Mouse (Mus musculus) liver, embryonic 16.5 days (tissue): ENCODE measurements around the gene Sardh. TPM values are rescaled to one million over a fixed set of nuclear protein-coding genes. Genes with fewer than 3 reads are reported as not detected.
A peak's percentile ranks its signal among the peaks of the same experiment; 100 is the strongest.

Experiments
- ATAC-seq: fragments of 200-750 bp; cut with Nextera tagmentation; 2 replicates; pipeline ENCODE4 v1.8.0; 2017; ENCODE audit warnings: low read depth, mild to moderate bottlenecking, moderate number of reproducible peaks, moderate library complexity
- H3K27ac ChIP-seq: fragments of 300-500 bp; sonication (generic); 2 replicates; pipeline ENCODE4 v1.5.1; 2014; ENCODE audit warnings: mild to moderate bottlenecking, low read length
- H3K27me3 ChIP-seq: fragments of 300-500 bp; sonication (generic); 2 replicates; pipeline ENCODE4 v1.6.1; 2014; ENCODE audit warnings: low read depth, low read length, mixed read lengths; ENCODE audit not compliant: control insufficient read depth, insufficient read depth
- H3K36me3 ChIP-seq: fragments of 300-500 bp; sonication (generic); 2 replicates; pipeline ENCODE4 v1.6.1; 2014; ENCODE audit warnings: mild to moderate bottlenecking; ENCODE audit not compliant: control insufficient read depth, insufficient read depth
- H3K4me1 ChIP-seq: fragments of 300-500 bp; sonication (generic); 2 replicates; pipeline ENCODE4 v1.6.1; 2014; ENCODE audit warnings: low read depth, low read length, mixed read lengths; ENCODE audit not compliant: control insufficient read depth
- H3K4me2 ChIP-seq: fragments of 300-500 bp; sonication (generic); 2 replicates; pipeline ENCODE4 v1.6.1; 2014; ENCODE audit warnings: low read depth, low read length, mixed read lengths
- H3K4me3 ChIP-seq: fragments of 300-500 bp; sonication (generic); 2 replicates; pipeline ENCODE4 v1.5.1; 2014; ENCODE audit warnings: low read depth, mild to moderate bottlenecking, low read length
- H3K9ac ChIP-seq: fragments of 300-500 bp; sonication (generic); 2 replicates; pipeline ENCODE4 v1.6.1; 2014; ENCODE audit warnings: low read depth, low read length
- H3K9me3 ChIP-seq: fragments of 300-500 bp; sonication (generic); replicated peaks from 2 replicates; pipeline ENCODE4 v1.6.1; 2016; ENCODE audit warnings: low read length; ENCODE audit not compliant: control insufficient read depth
- WGBS: fragments of 180-500 bp; shearing (Covaris S2); extraction: QIAGEN DNeasy Blood & Tissue Kit; methylation state at CpG from one replicate; pipeline ENCODE4 v1.1.7; 2014; ENCODE audit not compliant: insufficient replicate concordance; 5-methylcytosine and 5-hydroxymethylcytosine counted together
- polyA plus RNA-seq: library from polyadenylated mRNA; unstranded; fragments of >200 nt; fragmentation: Nextera tagmentation; extraction: Ambion mirVana; gene quantifications from 2 replicates; pipeline ENCODE4 v1.2.1, GENCODE M21; 2015

The Sardh gene
- polyA plus RNA-seq, 1 experiment from 2014 or later = 78.4 TPM

DNA sequence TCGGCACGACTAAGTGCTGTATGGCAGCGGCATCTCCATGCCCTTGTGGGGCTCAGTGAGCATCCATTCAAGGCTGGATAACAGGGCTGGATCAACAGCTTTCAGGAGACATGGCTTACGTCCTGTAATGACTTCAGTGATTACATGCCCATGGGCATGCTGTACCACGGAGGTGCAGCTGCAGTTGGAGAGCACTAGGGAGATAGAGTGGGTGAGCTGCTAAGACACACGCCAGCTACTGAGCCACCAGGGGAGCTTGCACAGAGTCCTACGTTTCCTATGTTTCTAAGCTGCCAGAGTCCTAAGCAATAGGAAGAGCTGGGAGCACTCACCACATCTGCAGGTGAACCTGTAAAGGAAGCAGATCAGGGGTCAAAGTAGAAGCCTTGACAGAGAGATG lies 30.7 kb upstream of the Sardh start:
- Histone ChIP-seq H3K9me3 (no peaks in the 10 kb centered on the region), H3K4me3 (no peak overlapping the region), H3K4me1 (no peaks in the 10 kb centered on the region), H3K36me3 (peaks cover 12% of the 10 kb centered on the region), H3K9ac (no peak overlapping the region), H3K27me3 (no peaks in the 10 kb centered on the region), H3K4me2 (no peak overlapping the region), H3K27ac (no peak overlapping the region)
- ATAC-seq = no peak
- 75% methylated on average over 7 of the region's 7 CpGs for WGBS

DNA sequence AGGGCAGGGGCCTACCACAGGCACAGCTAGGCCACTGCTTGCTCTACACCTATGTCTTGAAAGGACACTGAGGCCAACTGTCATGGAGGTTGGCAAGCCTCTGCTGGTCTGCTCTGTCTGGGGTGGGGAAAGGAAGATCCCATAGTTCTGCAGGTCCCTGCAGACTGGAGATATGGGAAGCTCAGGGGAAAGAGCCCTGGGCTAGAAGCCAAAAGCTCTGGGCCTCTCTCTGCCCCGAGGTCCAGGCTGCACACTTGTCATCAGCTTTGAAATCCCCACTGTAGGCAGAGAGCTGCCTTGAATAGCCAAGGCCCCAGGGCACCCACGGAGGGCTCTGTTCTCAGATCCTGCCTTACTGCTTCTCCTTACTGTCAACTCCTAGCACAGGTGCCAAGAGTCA lies 20.2 kb upstream of the Sardh start:
- Histone ChIP-seq H3K9ac (no peak overlapping the region), H3K27ac (no peak overlapping the region), H3K36me3 (peaks cover 5% of the 10 kb centered on the region), H3K9me3 (no peaks in the 10 kb centered on the region), H3K4me1 (no peaks in the 10 kb centered on the region), H3K4me2 (no peak overlapping the region), H3K27me3 (no peaks in the 10 kb centered on the region), H3K4me3 (no peak overlapping the region)
- ATAC-seq = no peak
- 43% methylated on average over 2 of the region's 2 CpGs for WGBS

- H3K4me3 ChIP-seq = no peak overlapping the region
- H3K27ac ChIP-seq = no peak overlapping the region
- WGBS = 38% methylated on average over 3 of the region's 3 CpGs
- H3K9me3 ChIP-seq = no peaks in the 10 kb centered on the region
- H3K9ac ChIP-seq = no peak overlapping the region
- H3K27me3 ChIP-seq = no peaks in the 10 kb centered on the region
- H3K4me1 ChIP-seq = no peaks in the 10 kb centered on the region
- H3K4me2 ChIP-seq = no peak overlapping the region
- no peaks in the 10 kb centered on the region for H3K36me3 ChIP-seq
- ATAC-seq = no peak
These were observed 17.7 kb upstream of the Sardh start for GRCm38 (mm10) chr2:27265819-27266218.

DNA sequence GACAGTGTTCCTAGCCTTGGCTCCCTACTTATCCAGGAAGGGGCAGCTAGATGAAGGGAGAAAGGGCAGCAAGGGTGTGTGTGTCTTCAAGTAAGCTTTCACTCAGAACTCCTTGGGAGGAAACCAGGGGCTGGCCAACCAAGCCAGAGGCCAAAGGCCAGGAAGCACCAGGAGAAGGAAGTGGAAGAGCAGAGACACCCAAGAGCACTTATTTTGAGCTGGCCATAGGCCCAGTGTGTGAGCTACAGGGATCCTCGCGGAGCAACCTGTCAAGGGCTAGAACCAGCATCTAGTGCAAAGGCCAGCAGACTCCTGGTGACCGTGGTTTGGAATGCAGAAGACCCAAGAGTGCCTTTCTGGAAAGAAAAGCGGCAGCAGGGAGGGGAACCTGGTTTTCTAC lies 14.8 kb upstream of the Sardh start:
- Histone ChIP-seq H3K4me2 (no peak overlapping the region), H3K36me3 (no peaks in the 10 kb centered on the region), H3K4me3 (no peak overlapping the region), H3K4me1 (no peaks in the 10 kb centered on the region), H3K9me3 (no peaks in the 10 kb centered on the region), H3K27ac (no peak overlapping the region), H3K27me3 (no peaks in the 10 kb centered on the region), H3K9ac (no peak overlapping the region)
- no peak for ATAC-seq
- 68% methylated on average over 4 of the region's 4 CpGs for WGBS

DNA sequence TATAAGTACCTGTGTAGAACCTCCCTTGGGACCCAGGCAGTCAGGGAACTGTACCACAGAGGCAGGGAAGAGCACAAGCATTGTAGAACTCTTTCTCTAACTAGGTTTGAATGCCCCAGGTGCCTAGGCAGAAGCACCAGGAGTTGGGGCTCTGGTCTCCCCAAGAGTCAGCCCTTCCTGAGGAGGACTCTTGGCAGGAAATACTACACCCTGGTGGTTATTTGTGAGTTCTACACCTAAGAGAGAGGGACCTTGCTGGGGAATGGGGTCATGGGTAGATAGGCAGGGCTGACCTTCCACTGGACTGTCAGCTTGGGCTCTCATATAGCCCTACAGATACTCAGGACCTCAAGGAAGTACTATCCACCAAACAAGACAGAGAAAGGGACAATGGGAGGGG lies 3.3 kb upstream of the Sardh start:
- no peak overlapping the region for H3K4me2 ChIP-seq
- no peak for ATAC-seq

GRCm38 (mm10) chr2:27247487-27247863 lies 662 bp downstream of the Sardh start:
- Histone ChIP-seq H3K4me3 (no peak overlapping the region), H3K27ac (peak overlapping the region; percentile 90), H3K4me2 (peak overlapping the region; percentile 44; the same call in 1 of the 2 replicates), H3K4me1 (no peaks in the 10 kb centered on the region; the same call in 1 of the 2 replicates), H3K9me3 (no peaks in the 10 kb centered on the region), H3K36me3 (no peaks in the 10 kb centered on the region), H3K27me3 (no peaks in the 10 kb centered on the region), H3K9ac (peak overlapping the region; percentile 21; the same call in 1 of the 2 replicates)
- WGBS = 23% methylated on average over 2 of the region's 2 CpGs
- ATAC-seq = 0 out of 2 replicates have a peak, but pooled peaks have one; percentile 1

More for the DNA sequence above, 3.3 kb upstream of the Sardh start:
- no peaks in the 10 kb centered on the region for H3K36me3 ChIP-seq
- H3K27me3 ChIP-seq = no peaks in the 10 kb centered on the region
- H3K9me3 ChIP-seq = no peaks in the 10 kb centered on the region
- H3K9ac ChIP-seq = no peak overlapping the region
- H3K4me3 ChIP-seq = no peak overlapping the region
- no peak overlapping the region for H3K27ac ChIP-seq
- no peaks in the 10 kb centered on the region; the same call in 1 of the 2 replicates for H3K4me1 ChIP-seq

DNA sequence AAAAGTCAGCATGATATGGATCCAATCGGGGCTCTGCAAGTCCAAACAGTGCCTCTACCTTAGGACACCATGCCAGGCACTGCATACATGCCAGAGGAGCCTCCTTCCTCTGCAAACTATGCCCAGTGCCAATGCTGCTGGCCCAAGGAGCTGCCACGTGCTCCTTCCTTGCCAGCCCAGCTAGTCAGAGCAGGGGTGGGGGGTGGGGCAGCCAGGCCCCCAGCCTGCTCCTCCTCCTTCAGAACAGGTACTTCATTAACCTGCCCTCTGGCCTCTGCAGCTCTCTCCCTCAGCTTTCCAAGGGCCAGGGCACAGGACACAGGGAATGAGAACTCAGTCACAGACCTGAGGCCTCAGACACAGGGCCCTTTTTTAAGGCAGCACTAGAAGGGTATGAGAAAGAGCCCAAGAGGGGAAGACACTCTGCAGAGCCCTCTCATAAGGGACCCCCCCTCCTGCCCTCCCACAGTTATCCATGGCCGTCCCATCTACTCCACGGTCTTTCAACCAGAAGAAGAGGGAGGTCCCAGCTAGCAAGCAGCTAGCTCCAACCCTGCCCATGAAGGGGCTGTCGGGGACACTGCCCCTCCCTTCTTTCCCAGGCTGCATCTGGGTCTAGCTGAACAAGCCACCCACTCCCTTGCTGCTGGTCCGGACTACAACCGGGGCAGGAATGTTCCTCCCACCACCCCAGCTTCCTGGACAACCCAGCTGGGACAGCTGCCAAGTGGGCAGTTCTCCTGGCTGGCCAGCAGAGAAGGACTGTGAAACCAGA lies 1.2 kb downstream of the Sardh start:
- H3K27ac ChIP-seq = peak overlapping the region; percentile 90
- ATAC-seq = peak; percentile 87
- peak overlapping the region; percentile 42; the same call in 1 of the 2 replicates for H3K9ac ChIP-seq

GRCm38 (mm10) chr2:27245947-27246346 lies 2.2 kb downstream of the Sardh start:
- no peaks in the 10 kb centered on the region for H3K9me3 ChIP-seq
- no peaks in the 10 kb centered on the region for H3K27me3 ChIP-seq
- no peaks in the 10 kb centered on the region for H3K36me3 ChIP-seq
- peak overlapping the region; percentile 79 for H3K27ac ChIP-seq
- H3K9ac ChIP-seq = peak overlapping the region; percentile 42
- WGBS = 53% methylated on average over 7 of the region's 7 CpGs
- no peak for ATAC-seq
- H3K4me3 ChIP-seq = peak overlapping the region; percentile 51
- no peaks in the 10 kb centered on the region; the same call in 1 of the 2 replicates for H3K4me1 ChIP-seq
- peak overlapping the region; percentile 49; the same call in 1 of the 2 replicates for H3K4me2 ChIP-seq

More for the DNA sequence above, 1.2 kb downstream of the Sardh start:
- Histone ChIP-seq H3K36me3 (no peaks in the 10 kb centered on the region), H3K4me1 (no peaks in the 10 kb centered on the region; the same call in 1 of the 2 replicates), H3K27me3 (no peaks in the 10 kb centered on the region), H3K4me2 (peak overlapping the region; percentile 49), H3K9me3 (no peaks in the 10 kb centered on the region), H3K4me3 (peak overlapping the region; percentile 51)
- 18% methylated on average over 7 of the region's 7 CpGs for WGBS

DNA sequence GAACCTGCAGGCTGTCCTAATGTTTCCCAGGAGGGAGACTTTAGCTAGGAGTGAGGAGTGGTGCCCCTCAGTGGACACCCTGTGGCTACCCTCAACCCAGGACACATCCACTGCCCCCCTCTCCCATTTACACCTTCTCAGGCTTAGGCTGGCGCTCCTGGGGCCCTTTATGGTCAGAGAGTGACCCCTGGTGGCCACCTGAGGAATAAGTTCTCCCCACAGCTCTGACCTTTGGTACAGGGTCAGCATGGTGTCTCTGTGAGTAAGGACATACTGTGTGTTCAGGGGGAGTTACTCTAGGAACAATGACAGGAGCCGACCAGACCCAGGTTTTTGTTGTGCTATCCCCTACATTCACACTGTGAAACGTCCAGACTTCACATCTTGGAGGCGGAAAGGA lies 10.8 kb downstream of the Sardh start:
- ATAC-seq = peak; percentile 30; the same call in 1 of the 2 replicates
- H3K9me3 ChIP-seq = no peaks in the 10 kb centered on the region
- H3K27ac ChIP-seq = no peak overlapping the region
- no peak overlapping the region for H3K9ac ChIP-seq
- no peaks in the 10 kb centered on the region for H3K27me3 ChIP-seq
- H3K4me3 ChIP-seq = no peak overlapping the region
- H3K36me3 ChIP-seq = peaks cover 2% of the 10 kb centered on the region; the same call in 1 of the 2 replicates
- WGBS = 20% methylated on average over 4 of the region's 4 CpGs
- no peak overlapping the region for H3K4me2 ChIP-seq
- H3K4me1 ChIP-seq = no peaks in the 10 kb centered on the region
